Comparison of ENCODE assay signal across 26 mouse cellular contexts in the genomic region with DNA sequence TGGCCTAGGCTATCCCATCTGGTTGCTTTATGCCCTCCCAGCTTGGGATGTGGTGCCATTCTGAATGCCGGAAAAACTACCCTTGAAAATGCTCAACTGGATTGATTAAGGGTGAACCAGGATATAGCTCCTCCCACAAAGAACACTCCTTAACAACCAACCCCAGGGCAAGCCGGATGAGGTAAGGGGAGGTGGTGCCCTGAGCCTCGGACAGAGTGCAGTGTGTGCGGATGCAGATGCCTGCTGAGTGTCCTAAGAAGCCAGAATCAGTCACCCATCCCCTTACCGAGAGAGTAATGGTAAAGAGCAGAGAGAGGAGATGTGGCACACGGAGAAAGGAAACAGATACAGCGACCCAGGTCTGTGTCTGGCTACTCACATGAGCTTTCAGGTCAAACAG.
"Had no signal": no experiment of that assay in that cellular context is flagged by ENCODE, and none has a peak within 500 bp of the region (broad histone marks: within the 10 kb centered on the region; RNA-seq: fewer than 3 reads in every experiment).

No protein-coding gene starts in this region.

- H3K36me3 ChIP-seq: heart, embryonic 10.5 days; heart, embryonic 13.5 days; heart, embryonic 15.5 days; hindbrain, embryonic 13.5 days; hindbrain, embryonic 15.5 days; intestine, embryonic 15.5 days; kidney, embryonic 15.5 days; limb, embryonic 13.5 days; limb, embryonic 15.5 days; liver, embryonic 12.5 days had no signal

- H3K9me3 ChIP-seq: heart, embryonic 10.5 days; heart, embryonic 13.5 days; heart, embryonic 15.5 days; hindbrain, embryonic 13.5 days; hindbrain, embryonic 15.5 days; intestine, embryonic 15.5 days; kidney, embryonic 15.5 days; limb, embryonic 13.5 days; limb, embryonic 15.5 days; liver, embryonic 12.5 days had no signal

- H3K27me3 ChIP-seq: heart, embryonic 13.5 days; heart, embryonic 15.5 days; hindbrain, embryonic 15.5 days; intestine, embryonic 15.5 days; liver, embryonic 12.5 days had no signal

- H3K9ac ChIP-seq: heart, embryonic 13.5 days; heart, embryonic 15.5 days; hindbrain, embryonic 13.5 days; hindbrain, embryonic 15.5 days; intestine, embryonic 15.5 days; kidney, embryonic 15.5 days; limb, embryonic 13.5 days; limb, embryonic 15.5 days; liver, embryonic 12.5 days; liver, embryonic 14.5 days had no signal

- H3K4me3 ChIP-seq: heart, embryonic 10.5 days; heart, embryonic 13.5 days; heart, embryonic 15.5 days; hindbrain, embryonic 13.5 days; hindbrain, embryonic 15.5 days; intestine, embryonic 15.5 days; kidney, embryonic 15.5 days; limb, embryonic 13.5 days; limb, embryonic 15.5 days; liver, embryonic 12.5 days had no signal

- H3K27ac ChIP-seq: heart, embryonic 10.5 days; heart, embryonic 13.5 days; heart, embryonic 15.5 days; hindbrain, embryonic 13.5 days; hindbrain, embryonic 15.5 days; hindbrain, postnatal 0 days; intestine, embryonic 15.5 days; kidney, embryonic 15.5 days; kidney, postnatal 0 days; limb, embryonic 13.5 days; limb, embryonic 15.5 days; liver, embryonic 12.5 days; liver, embryonic 14.5 days had no signal

- H3K4me2 ChIP-seq: heart, embryonic 13.5 days; heart, embryonic 15.5 days; hindbrain, embryonic 13.5 days; hindbrain, embryonic 15.5 days; intestine, embryonic 15.5 days; kidney, embryonic 15.5 days; limb, embryonic 13.5 days; limb, embryonic 15.5 days; liver, embryonic 12.5 days had no signal

- H3K4me1 ChIP-seq: liver, embryonic 12.5 days had no signal

- ATAC-seq: hindbrain, postnatal 0 days; intestine, embryonic 15.5 days; liver, embryonic 12.5 days had no signal

- DNase-seq: gastrocnemius, postnatal 14 days; gastrocnemius, postnatal 36 days; heart, adult 18-20 months; heart, postnatal 14 days; heart, postnatal 36 days; kidney, adult 11 months; kidney, adult 2 months; kidney, adult 9 months; kidney, postnatal 14 days; kidney, postnatal 36 days; layer of hippocampus, adult 9-11 months; layer of hippocampus, postnatal 36 days; left cerebral cortex, postnatal 4 days had no signal
